Mouse (Mus musculus) spleen, adult 2 months (tissue): ENCODE data around the gene Itsn2.
"Not testable (repeated sequence)": the region's sequence is repeated elsewhere in the genome, so short reads cannot be mapped to it uniquely, and the experiment has no call there.

Source experiments
- CTCF ChIP-seq: fragments of 200-500 bp; IDR thresholded peaks from 2 replicates; pipeline ENCODE4 v1.5.1; 2011; ENCODE audit warnings: mild to moderate bottlenecking, inconsistent platforms; ENCODE audit not compliant: insufficient read depth, insufficient read length, insufficient replicate concordance; ENCODE audit errors: extremely low read depth
- POLR2A ChIP-seq: fragments of 200-500 bp; IDR thresholded peaks from 2 replicates; pipeline ENCODE4 v1.6.1; 2011; ENCODE audit warnings: low read depth, low read length, inconsistent platforms

DNA sequence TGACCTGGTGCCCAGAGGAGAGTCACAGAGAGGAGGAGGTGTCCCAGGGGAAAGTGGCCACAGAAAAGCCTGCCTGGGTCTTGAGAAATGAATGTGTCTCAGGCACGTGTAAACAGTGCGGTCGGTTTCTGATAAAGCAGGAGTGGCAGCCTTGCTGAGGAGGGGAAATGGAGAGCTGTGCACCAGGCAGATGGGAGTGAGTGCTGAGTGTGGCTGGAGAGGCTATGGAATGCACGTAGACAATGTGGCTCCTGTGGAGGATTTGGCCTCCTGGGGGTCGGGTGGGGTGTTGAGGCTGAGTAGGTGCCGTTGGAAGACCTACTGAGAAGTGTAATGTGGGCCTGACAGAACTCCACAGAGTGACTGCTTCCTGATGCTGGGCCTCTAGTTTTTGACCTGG is 113.2 kb downstream of the Itsn2 start:
- not testable (repeated sequence) for TF ChIP-seq CTCF, POLR2A
